ENCODE assay signal across 21 mouse cellular contexts in genomic region chr7:66161836-66162235, GRCm38 (mm10). TPM values are rescaled to one million over a fixed set of nuclear protein-coding genes. Genes with fewer than 3 reads are reported as not detected.
DNase-seq lines count a peak whose midpoint lies in the region; ATAC-seq lines count a peak whose summit lies in the region.
"Had no signal": no experiment of that assay in that cellular context is flagged by ENCODE, and none has a peak within 500 bp of the region (broad histone marks: within the 10 kb centered on the region; RNA-seq: fewer than 3 reads in every experiment).

No protein-coding gene starts in this region.

- no peak overlapping the region for H3K4me2 ChIP-seq in midbrain, embryonic 11.5 days
- H3K4me2 ChIP-seq in midbrain, embryonic 16.5 days (ENCODE audit: low read length): no peak overlapping the region

- H3K4me1 ChIP-seq in megakaryocyte, embryonic 14.5 days: peaks cover 91% of the 10 kb centered on the region
- H3K4me1 ChIP-seq in midbrain, embryonic 11.5 days (ENCODE audit: control insufficient read depth, insufficient read depth, low read length): no peaks in the 10 kb centered on the region; the same call in 1 of the 2 replicates
- H3K4me1 ChIP-seq in midbrain, embryonic 16.5 days (ENCODE audit: control insufficient read depth, insufficient read depth, low read length): peaks cover 12% of the 10 kb centered on the region

- no peak overlapping the region for H3K27ac ChIP-seq in midbrain, embryonic 11.5 days (ENCODE audit: low read depth, low read length)
- no peak overlapping the region for H3K27ac ChIP-seq in midbrain, embryonic 16.5 days (ENCODE audit: low read length)

- H3K36me3 ChIP-seq in megakaryocyte, embryonic 14.5 days (replicated peaks; ENCODE audit: low read length): peaks cover 77% of the 10 kb centered on the region
- H3K36me3 ChIP-seq in midbrain, embryonic 11.5 days (ENCODE audit: control insufficient read depth, insufficient read depth, low read length): no peaks in the 10 kb centered on the region
- H3K36me3 ChIP-seq in midbrain, embryonic 16.5 days (ENCODE audit: control insufficient read depth, insufficient read depth, low read length): no peaks in the 10 kb centered on the region

- H3K9me3 ChIP-seq in megakaryocyte, embryonic 14.5 days: no peaks in the 10 kb centered on the region
- no peaks in the 10 kb centered on the region for H3K9me3 ChIP-seq in midbrain, embryonic 11.5 days (ENCODE audit: control insufficient read depth, low read length)
- no peaks in the 10 kb centered on the region for H3K9me3 ChIP-seq in midbrain, embryonic 16.5 days (replicated peaks; ENCODE audit: control insufficient read depth, low read length, poor library complexity, severe bottlenecking)
- H3K9me3 ChIP-seq: G1E had no signal

- WGBS in midbrain, embryonic 11.5 days: 85% methylated on average over 6 of the region's 6 CpGs
- 85% methylated on average over 6 of the region's 6 CpGs for WGBS in midbrain, embryonic 16.5 days

- H3K27me3 ChIP-seq in megakaryocyte, embryonic 14.5 days (replicated peaks): no peaks in the 10 kb centered on the region
- H3K27me3 ChIP-seq in midbrain, embryonic 11.5 days (ENCODE audit: control insufficient read depth, insufficient read depth, low read length): no peaks in the 10 kb centered on the region
- H3K27me3 ChIP-seq in midbrain, embryonic 16.5 days (ENCODE audit: control insufficient read depth, insufficient read depth, low read depth, low read length): no peaks in the 10 kb centered on the region
- H3K27me3 ChIP-seq: CH12.LX, Patski had no signal

- ATAC-seq in megakaryocyte, adult 5-6 weeks (ENCODE audit: poor library complexity, severe bottlenecking): no peak
- no peak for ATAC-seq in midbrain, embryonic 11.5 days (ENCODE audit: low FRiP score)
- ATAC-seq in midbrain, embryonic 16.5 days: no peak
- ATAC-seq: activated CD4-positive, CD25-positive, alpha-beta regulatory T cell, adult 4 months; CD4-positive, CD25-positive, alpha-beta regulatory T cell, adult 4 months; Patski had no signal

- no peak overlapping the region for H3K9ac ChIP-seq in midbrain, embryonic 11.5 days (ENCODE audit: low read length)
- no peak overlapping the region for H3K9ac ChIP-seq in midbrain, embryonic 16.5 days (ENCODE audit: low read depth, low read length)

- DNase-seq in heart, adult 11 months: peak; percentile 71
- no peak for DNase-seq in heart, postnatal 25 days (ENCODE audit: low spot score)
- DNase-seq in midbrain, embryonic 11.5 days (ENCODE audit: low spot score, missing footprints): peak; percentile 75
- DNase-seq: adrenal gland, adult 2 months; adrenal gland, adult 8-10 months; adrenal gland, postnatal 10 days; adrenal gland, postnatal 14 days; adrenal gland, postnatal 25 days; adrenal gland, postnatal 36 days; B cell, adult 2 months; cerebellum, adult 11 months; cerebellum, adult 11-12 months; cerebellum, adult 18-20 months had no signal

- intact Hi-C loops in heart, postnatal 25 days (cut with DNase I): no loop called here

- H3K4me3 ChIP-seq in megakaryocyte, embryonic 14.5 days (replicated peaks): peak overlapping the region; percentile 53
- H3K4me3 ChIP-seq in midbrain, embryonic 11.5 days (ENCODE audit: low read depth, low read length): no peak overlapping the region
- no peak overlapping the region for H3K4me3 ChIP-seq in midbrain, embryonic 16.5 days (ENCODE audit: low read depth, low read length)

RNA-seq across cellular contexts. Expression of gene Chsy1, which starts 52.5 kb away (rescaled TPM):
- total RNA-seq in heart, postnatal 25 days (2021): 10 to 100 TPM; 14.4 to 16.8 TPM
- 9.6 and 14.4 TPM in 2 replicates for polyA plus RNA-seq in megakaryocyte, embryonic 14.5 days (2012; ENCODE audit: insufficient read depth, low replicate concordance)
- total RNA-seq in megakaryocyte, adult 5-6 weeks (2015): 18.2 and 21.2 TPM in 2 replicates
- 37.1 and 37.6 TPM in 2 replicates for total RNA-seq in megakaryocyte, adult 5-6 weeks (2017)
- polyA plus RNA-seq in midbrain, embryonic 11.5 days (2014; fragmentation: Nextera tagmentation; extraction: Ambion mirVana): 18.4 and 20.4 TPM in 2 replicates
- polyA plus RNA-seq in midbrain, embryonic 16.5 days (2015; fragmentation: Nextera tagmentation; extraction: Ambion mirVana): 8.8 and 9.9 TPM in 2 replicates
